Mouse (Mus musculus) gastrocnemius, postnatal 25 days (tissue): ENCODE data around the gene Arhgap10. TPM values are rescaled to one million over a fixed set of nuclear protein-coding genes. Genes with fewer than 3 reads are reported as not detected.

Experiments
- DNase-seq: peaks from one replicate; pipeline ENCODE4 v3.0.0; 2022
- total RNA-seq, 2 experiments: library from RNA; stranded (reverse); gene quantifications; 1 replicate in 1 of 2; 2 replicates in 1 of 2; pipeline ENCODE4 v1.2.3; 2021

Arhgap10 gene
- total RNA-seq, 2 experiments from 2014 or later = 48.2 to 58.2 TPM

- peak; percentile 92 for DNase-seq
These were observed 73.4 kb downstream of the Arhgap10 start for GRCm38 (mm10) chr8:77444166-77444870.

GRCm38 (mm10) chr8:77442452-77442851 lies 75.3 kb downstream of the Arhgap10 start:
- DNase-seq = no peak

- DNase-seq = peak; percentile 33
These were observed 76.8 kb downstream of the Arhgap10 start for GRCm38 (mm10) chr8:77440913-77441312.

- DNase-seq = no peak
These were observed 77.4 kb downstream of the Arhgap10 start for GRCm38 (mm10) chr8:77440324-77440880.

- no peak for DNase-seq
These were observed 78.1 kb downstream of the Arhgap10 start for GRCm38 (mm10) chr8:77439670-77440069.

GRCm38 (mm10) chr8:77437807-77438493 lies 79.8 kb downstream of the Arhgap10 start:
- DNase-seq = no peak

- no peak for DNase-seq
These were observed 81.5 kb downstream of the Arhgap10 start for GRCm38 (mm10) chr8:77436013-77436990.

- no peak for DNase-seq
These were observed 84.5 kb downstream of the Arhgap10 start for GRCm38 (mm10) chr8:77433221-77433620.

- no peak for DNase-seq
These were observed 85.0 kb downstream of the Arhgap10 start for GRCm38 (mm10) chr8:77432726-77433125.

- DNase-seq = no peak
These were observed 89.3 kb downstream of the Arhgap10 start for GRCm38 (mm10) chr8:77428420-77428819.

- DNase-seq = no peak
These were observed 89.7 kb downstream of the Arhgap10 start for GRCm38 (mm10) chr8:77428015-77428414.

GRCm38 (mm10) chr8:77427438-77427837 lies 90.3 kb downstream of the Arhgap10 start:
- DNase-seq = no peak

- DNase-seq = no peak
These were observed 93.9 kb downstream of the Arhgap10 start for GRCm38 (mm10) chr8:77423850-77424249.

- DNase-seq = no peak
These were observed 95.0 kb downstream of the Arhgap10 start for GRCm38 (mm10) chr8:77422632-77423252.

GRCm38 (mm10) chr8:77421596-77421995 lies 96.2 kb downstream of the Arhgap10 start:
- no peak for DNase-seq

- DNase-seq = no peak
These were observed 98.0 kb downstream of the Arhgap10 start for GRCm38 (mm10) chr8:77419731-77420130.

GRCm38 (mm10) chr8:77416738-77417137 lies 101.0 kb downstream of the Arhgap10 start:
- no peak for DNase-seq

GRCm38 (mm10) chr8:77416034-77416433 lies 101.7 kb downstream of the Arhgap10 start:
- no peak for DNase-seq

GRCm38 (mm10) chr8:77411262-77411661 lies 106.5 kb downstream of the Arhgap10 start:
- DNase-seq = no peak

- DNase-seq = no peak
These were observed 107.4 kb downstream of the Arhgap10 start for GRCm38 (mm10) chr8:77410394-77410793.

- no peak for DNase-seq
These were observed 109.1 kb downstream of the Arhgap10 start for GRCm38 (mm10) chr8:77408527-77409215.
